Mouse (Mus musculus) myocyte (in vitro differentiated cells): ENCODE measurements around the gene Gm28308. TPM values are rescaled to one million over a fixed set of nuclear protein-coding genes. Genes with fewer than 3 reads are reported as not detected.

Experiments used
- H3K27me3 ChIP-seq: one replicate; pipeline ENCODE4 v1.6.1; 2011; ENCODE audit not compliant: control insufficient read depth, insufficient read depth, insufficient read length
- H3K36me3 ChIP-seq: one replicate; pipeline ENCODE4 v1.6.1; 2011; ENCODE audit not compliant: control insufficient read depth, insufficient read depth
- H3K4me2 ChIP-seq: one replicate; pipeline ENCODE4 v1.6.1; 2011; ENCODE audit warnings: low read depth, control low read depth
- H3K4me3 ChIP-seq: one replicate; pipeline ENCODE4 v1.5.1; 2011; ENCODE audit warnings: mild to moderate bottlenecking, control low read depth, moderate library complexity
- H3K79me2 ChIP-seq: one replicate; pipeline ENCODE4 v1.6.1; 2011; ENCODE audit not compliant: control insufficient read depth, insufficient read depth
- H3ac ChIP-seq: one replicate; pipeline ENCODE4 v1.6.1; 2011; ENCODE audit not compliant: control insufficient read depth, insufficient read length
- CEBPB ChIP-seq: IDR thresholded peaks from 2 replicates; pipeline ENCODE4 v1.6.1; 2011; ENCODE audit warnings: mild to moderate bottlenecking, moderate library complexity; ENCODE audit not compliant: poor library complexity, insufficient read depth, severe bottlenecking
- E2F4 ChIP-seq: IDR thresholded peaks from one replicate; pipeline ENCODE4 v1.6.1; 2011; ENCODE audit warnings: mild to moderate bottlenecking, control low read depth, moderate library complexity; ENCODE audit not compliant: insufficient read depth
- MAX ChIP-seq: IDR thresholded peaks from one replicate; pipeline ENCODE4 v1.6.1; 2011; ENCODE audit warnings: low read depth, mild to moderate bottlenecking, control low read depth
- MYOD1 ChIP-seq, 3 experiments: IDR thresholded peaks; one replicate each; pipeline ENCODE4 v1.6.1; 2011; ENCODE audit warnings: control low read depth in 2 of 3, low read depth in 2 of 3, mild to moderate bottlenecking in 2 of 3, moderate library complexity in 1 of 3; ENCODE audit not compliant: insufficient read length in 2 of 3, control insufficient read depth in 1 of 3
- MYOG ChIP-seq, 3 experiments: IDR thresholded peaks; one replicate each; pipeline ENCODE4 v1.6.1; 2011; ENCODE audit warnings: control low read depth in 2 of 3, low read depth in 2 of 3, mild to moderate bottlenecking in 2 of 3; ENCODE audit not compliant: insufficient read length in 2 of 3, control insufficient read depth in 1 of 3, insufficient read depth in 1 of 3
- POLR2A ChIP-seq: IDR thresholded peaks from one replicate; pipeline ENCODE4 v1.6.1; 2011; ENCODE audit warnings: low read depth, mild to moderate bottlenecking, control low read depth, moderate library complexity; ENCODE audit not compliant: insufficient read length
- POLR2AphosphoS2 ChIP-seq: IDR thresholded peaks from one replicate; pipeline ENCODE4 v1.6.1; 2011; ENCODE audit warnings: low read depth, control low read depth; ENCODE audit not compliant: insufficient read length
- REST ChIP-seq: IDR thresholded peaks from one replicate; pipeline ENCODE4 v1.6.1; 2011; ENCODE audit warnings: mild to moderate bottlenecking, control low read depth, moderate library complexity; ENCODE audit not compliant: insufficient read depth, insufficient read length
- SRF ChIP-seq: IDR thresholded peaks from one replicate; pipeline ENCODE4 v1.6.1; 2011; ENCODE audit warnings: low read depth; ENCODE audit not compliant: control insufficient read depth, insufficient read length
- TCF12 ChIP-seq: IDR thresholded peaks from one replicate; pipeline ENCODE4 v1.6.1; 2011; ENCODE audit warnings: mild to moderate bottlenecking, control low read depth; ENCODE audit not compliant: poor library complexity, insufficient read depth, severe bottlenecking
- TCF3 ChIP-seq: IDR thresholded peaks from one replicate; pipeline ENCODE4 v1.6.1; 2011; ENCODE audit warnings: low read depth, control low read depth; ENCODE audit not compliant: insufficient read length
- USF1 ChIP-seq: IDR thresholded peaks from one replicate; pipeline ENCODE4 v1.6.1; 2011; ENCODE audit warnings: low read depth, mild to moderate bottlenecking, control low read depth, moderate library complexity
- polyA plus RNA-seq: library from polyadenylated mRNA; unstranded; fragments of >200 nt; fragmentation: generic; extraction: Trizol; gene quantifications from one replicate; pipeline ENCODE4 v1.2.1, GENCODE M21; 2012; ENCODE audit warnings: missing spikeins

The Gm28308 gene
- polyA plus RNA-seq, 1 experiment: 0.52 TPM

GRCm38 (mm10) chr6:52260654-52261575 lies 47.8 kb upstream of the Gm28308 start, which contains the start of gene Hoxa13:
Gene Hoxa13, minus strand, starts transcription at chr6:52260880.
- Histone ChIP-seq H3K27me3 (peaks cover 13% of the 10 kb centered on the region), H3K79me2 (no peaks in the 10 kb centered on the region), H3K36me3 (no peaks in the 10 kb centered on the region), H3ac (peak within 1 kb of the TSS; percentile 20), H3K4me2 (peak within 1 kb of the TSS; percentile 74), H3K4me3 (peak within 1 kb of the TSS; percentile 29)
- TF ChIP-seq MYOD1 (IDR thresholded peaks at IDR 0.05; ENCODE audit: control insufficient read depth in 1 of 3, insufficient read length in 2 of 3, low read depth in 2 of 3): no peak
- TF ChIP-seq POLR2A: no peak

DNA sequence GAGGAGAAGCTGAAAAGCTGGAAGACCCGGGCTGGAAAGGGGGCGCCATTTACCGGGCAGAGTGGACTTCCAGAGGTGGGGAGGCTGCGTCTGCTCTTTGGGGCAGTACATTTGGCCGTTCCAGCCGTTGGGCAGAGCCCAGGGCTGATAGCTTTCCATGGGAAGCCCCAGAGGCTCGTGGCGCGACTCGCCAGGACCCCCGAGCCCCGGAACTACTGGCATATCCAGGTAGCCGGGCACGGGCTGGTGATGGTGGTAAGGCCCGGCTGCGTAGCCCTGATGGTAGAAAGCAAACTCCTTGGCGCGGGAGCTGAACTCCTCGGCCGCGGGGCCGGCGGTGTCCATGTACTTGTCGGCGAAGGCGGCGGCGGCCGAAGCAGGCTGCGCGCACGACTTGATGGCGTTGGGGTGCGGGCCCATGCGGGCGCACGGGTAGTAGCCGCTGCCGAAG lies 46.7 kb upstream of the Gm28308 start:
- Histone ChIP-seq H3K27me3 (peaks cover 5% of the 10 kb centered on the region), H3ac (peak overlapping the region; percentile 20), H3K36me3 (no peaks in the 10 kb centered on the region), H3K79me2 (no peaks in the 10 kb centered on the region), H3K4me3 (peak overlapping the region; percentile 29), H3K4me2 (peak overlapping the region; percentile 74)
- TF ChIP-seq TCF3: no peak
- no peak for TF ChIP-seq CEBPB
- no peak for TF ChIP-seq REST
- peak in 1 of 3 experiments; percentile 1 for TF ChIP-seq MYOD1 (IDR thresholded peaks at IDR 0.05; ENCODE audit: control insufficient read depth in 1 of 3, insufficient read length in 2 of 3, low read depth in 2 of 3)

DNA sequence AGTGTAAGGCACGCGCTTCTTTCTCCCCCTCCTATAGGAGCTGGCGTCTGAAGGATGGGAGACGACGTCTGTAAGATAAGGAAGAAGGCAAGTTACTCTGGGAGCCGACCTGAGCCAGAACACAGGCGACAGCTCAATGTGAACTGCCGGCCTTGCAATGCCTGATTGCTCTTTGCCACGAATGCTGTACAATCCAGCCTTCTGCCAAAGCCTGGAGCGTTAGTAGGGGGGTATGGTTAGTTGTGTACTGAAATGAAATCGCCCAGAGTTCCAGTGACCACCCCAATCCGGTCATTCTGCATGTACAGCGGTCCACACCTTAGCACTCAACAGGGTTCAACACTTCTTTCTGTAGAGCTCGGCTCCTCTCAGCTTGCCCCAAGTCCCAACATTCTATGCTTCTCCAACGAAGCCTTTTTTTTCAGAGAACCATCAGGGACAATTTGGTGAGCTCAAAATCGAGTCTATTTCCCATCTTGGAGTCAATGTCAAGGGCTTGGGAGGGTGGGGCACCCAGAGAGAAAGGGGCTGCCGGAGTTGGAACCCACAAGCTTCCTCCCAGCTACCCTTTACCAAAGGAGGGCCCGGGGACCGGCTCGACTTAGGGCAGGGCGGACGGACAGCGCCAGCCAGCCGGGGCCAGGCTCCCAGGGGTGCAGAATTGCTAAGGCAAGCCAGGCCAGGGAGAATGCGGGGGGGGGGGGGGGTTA lies 46.1 kb upstream of the Gm28308 start:
- H3K4me2 ChIP-seq: peak overlapping the region; percentile 74
- H3K79me2 ChIP-seq: no peaks in the 10 kb centered on the region
- peak overlapping the region; percentile 29 for H3K4me3 ChIP-seq
- H3ac ChIP-seq: peak overlapping the region; percentile 20
- no peak for TF ChIP-seq CEBPB
- TF ChIP-seq POLR2AphosphoS2: no peak
- no peak for TF ChIP-seq TCF3
- no peak for TF ChIP-seq MYOG (IDR thresholded peaks at IDR 0.05; ENCODE audit: control insufficient read depth in 1 of 3, insufficient read depth in 1 of 3, insufficient read length in 2 of 3, low read depth in 2 of 3)
- no peak for TF ChIP-seq POLR2A
- no peak for TF ChIP-seq MYOD1 (IDR thresholded peaks at IDR 0.05; ENCODE audit: control insufficient read depth in 1 of 3, insufficient read length in 2 of 3, low read depth in 2 of 3)
- no peak for TF ChIP-seq USF1
- no peak for TF ChIP-seq E2F4
- TF ChIP-seq SRF: no peak
- no peak for TF ChIP-seq MAX
- no peak for TF ChIP-seq TCF12
- no peak for TF ChIP-seq REST
- peaks cover 5% of the 10 kb centered on the region for H3K27me3 ChIP-seq
- no peaks in the 10 kb centered on the region for H3K36me3 ChIP-seq

DNA sequence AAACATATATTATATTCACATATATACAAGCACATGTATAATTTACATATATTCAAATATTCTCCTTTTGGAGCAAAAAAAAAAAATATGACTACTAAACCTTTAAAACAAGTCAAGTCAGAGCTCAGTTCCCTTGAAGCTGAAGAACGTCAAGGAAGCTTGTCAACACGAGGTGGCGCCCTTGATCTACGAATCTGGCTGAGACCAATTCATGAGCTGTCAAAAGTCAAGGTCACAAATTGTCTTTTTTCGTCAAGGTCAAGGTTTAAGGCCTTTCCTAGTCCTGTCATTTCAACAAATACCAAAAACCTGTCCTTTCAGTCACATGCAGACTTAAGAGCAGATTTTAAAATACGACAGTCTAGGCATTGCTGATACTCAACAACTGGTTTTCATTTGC lies 43.8 kb upstream of the Gm28308 start:
- Histone ChIP-seq H3ac (no peak overlapping the region), H3K4me3 (no peak overlapping the region), H3K4me2 (no peak overlapping the region), H3K79me2 (no peaks in the 10 kb centered on the region), H3K27me3 (no peaks in the 10 kb centered on the region), H3K36me3 (no peaks in the 10 kb centered on the region)
- TF ChIP-seq REST: no peak
- TF ChIP-seq SRF: no peak
- no peak for TF ChIP-seq TCF3
- no peak for TF ChIP-seq MYOG (IDR thresholded peaks at IDR 0.05; ENCODE audit: control insufficient read depth in 1 of 3, insufficient read depth in 1 of 3, insufficient read length in 2 of 3, low read depth in 2 of 3)
- no peak for TF ChIP-seq USF1
- TF ChIP-seq MYOD1 (IDR thresholded peaks at IDR 0.05; ENCODE audit: control insufficient read depth in 1 of 3, insufficient read length in 2 of 3, low read depth in 2 of 3): no peak
- no peak for TF ChIP-seq POLR2AphosphoS2
- no peak for TF ChIP-seq POLR2A
- TF ChIP-seq TCF12: no peak
- no peak for TF ChIP-seq CEBPB
- no peak for TF ChIP-seq E2F4
- TF ChIP-seq MAX: no peak
